In the genomic region with DNA sequence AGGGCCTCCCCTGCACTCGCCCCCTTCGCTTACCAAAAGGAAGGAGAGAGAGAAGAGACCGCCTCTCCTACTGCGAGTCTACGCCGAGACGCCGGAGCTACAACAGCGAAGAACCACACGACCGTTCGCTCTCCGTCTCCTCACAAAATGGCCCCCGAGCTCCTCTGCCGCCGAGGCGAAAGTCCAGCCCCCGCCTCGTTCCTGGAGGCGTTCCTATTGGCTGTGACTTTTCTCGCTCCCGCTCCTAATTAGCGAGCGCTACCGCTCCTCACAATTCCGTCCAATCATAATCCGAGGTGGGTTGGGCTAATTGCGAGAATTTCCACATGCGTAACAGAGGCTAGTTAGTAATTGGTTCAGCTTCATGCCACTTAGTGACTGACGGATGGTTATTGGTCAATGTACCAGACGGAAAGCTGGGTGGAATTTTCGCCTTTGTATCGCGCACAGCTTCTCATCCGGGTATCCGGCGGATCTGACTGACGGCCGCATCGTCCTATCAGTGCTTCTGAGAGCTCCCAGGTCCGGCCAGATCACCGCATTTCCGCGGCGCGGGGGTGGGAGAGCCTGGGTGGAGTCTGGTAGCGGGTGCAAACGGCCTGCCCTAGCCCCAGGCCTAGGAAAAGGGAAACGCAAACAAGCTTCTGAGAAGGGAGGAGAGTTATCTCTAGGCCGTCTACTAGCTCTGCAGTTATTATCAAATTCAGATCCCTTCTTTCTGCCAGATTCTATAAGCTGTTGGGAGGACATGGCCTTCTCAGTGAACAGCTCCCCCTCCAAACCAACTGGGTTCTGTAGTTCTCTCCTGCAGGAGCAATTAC, we compare ENCODE assay signal across 1 mouse cellular context.
TF ChIP-seq lines count a peak whose summit lies in the region.

TSS of gene Hnrnpc (minus strand) at position 173 of the 821 bp plus-strand sequence.

TF ChIP-seq in CH12.LX, 34 proteins besides CTCF, POLR2A, EP300 and RAD21 (continued from another document):
- TF ChIP-seq NELFE (IDR thresholded peaks at IDR 0.05; ENCODE audit: low read depth, low read length): peak; percentile 95
- peak; percentile 81 for TF ChIP-seq KAT2A (IDR thresholded peaks at IDR 0.05; ENCODE audit: insufficient replicate concordance, low read length)
- no peak for TF ChIP-seq ZNF384 (IDR thresholded peaks at IDR 0.05; ENCODE audit: low read depth, low read length)
- TF ChIP-seq POLR2AphosphoS2 (IDR thresholded peaks at IDR 0.05; ENCODE audit: low read depth, low read length): peak; percentile 93
- TF ChIP-seq NRF1 (IDR thresholded peaks at IDR 0.05; ENCODE audit: low read depth, low read length): peak; percentile 77
- 0 out of 2 replicates have a peak, but pooled peaks have one; percentile 7 for TF ChIP-seq ETS1 (conservative IDR thresholded peaks at IDR 0.05; ENCODE audit: low read depth, low read length)
- TF ChIP-seq SIN3A (IDR thresholded peaks at IDR 0.05; ENCODE audit: low read length): 0 out of 2 replicates have a peak, but pooled peaks have one; percentile 62
- TF ChIP-seq ZC3H11A (IDR thresholded peaks at IDR 0.05; ENCODE audit: low read depth, low read length): no peak
- TF ChIP-seq MAZ (IDR thresholded peaks at IDR 0.05; ENCODE audit: low read depth, low read length): no peak
- no peak; the same call in 1 of the 2 replicates for TF ChIP-seq IRF4 (IDR thresholded peaks at IDR 0.05; ENCODE audit: low read depth, low read length)
- peak; percentile 90 for TF ChIP-seq ELF1 (IDR thresholded peaks at IDR 0.05; ENCODE audit: low read depth, low read length)
- TF ChIP-seq ZMIZ1 (IDR thresholded peaks at IDR 0.05; ENCODE audit: low read depth, low read length): peak; percentile 83
- TF ChIP-seq HCFC1 (IDR thresholded peaks at IDR 0.05; ENCODE audit: low read depth, low read length): peak; percentile 78
- no peak for TF ChIP-seq MAFK (IDR thresholded peaks at IDR 0.05; ENCODE audit: insufficient replicate concordance, low read length)
- TF ChIP-seq SMC3 (IDR thresholded peaks at IDR 0.05; ENCODE audit: low read depth, low read length): no peak
- no peak for TF ChIP-seq ZKSCAN1 (IDR thresholded peaks at IDR 0.05; ENCODE audit: borderline replicate concordance, low read depth, low read length)
- no peak for TF ChIP-seq USF2 (conservative IDR thresholded peaks at IDR 0.05; ENCODE audit: low read depth, low read length)
- no peak for TF ChIP-seq PAX5 (IDR thresholded peaks at IDR 0.05; ENCODE audit: low read length)
- no peak for TF ChIP-seq BHLHE40 (IDR thresholded peaks at IDR 0.05; ENCODE audit: low read depth, low read length)
- TF ChIP-seq TBP (conservative IDR thresholded peaks at IDR 0.05; ENCODE audit: low read depth, low read length): peak; percentile 89
- no peak for TF ChIP-seq E2F4 (IDR thresholded peaks at IDR 0.05; ENCODE audit: insufficient replicate concordance, low read depth, low read length)
